Mouse (Mus musculus): ENCODE results near the gene Gm20388.

DNA sequence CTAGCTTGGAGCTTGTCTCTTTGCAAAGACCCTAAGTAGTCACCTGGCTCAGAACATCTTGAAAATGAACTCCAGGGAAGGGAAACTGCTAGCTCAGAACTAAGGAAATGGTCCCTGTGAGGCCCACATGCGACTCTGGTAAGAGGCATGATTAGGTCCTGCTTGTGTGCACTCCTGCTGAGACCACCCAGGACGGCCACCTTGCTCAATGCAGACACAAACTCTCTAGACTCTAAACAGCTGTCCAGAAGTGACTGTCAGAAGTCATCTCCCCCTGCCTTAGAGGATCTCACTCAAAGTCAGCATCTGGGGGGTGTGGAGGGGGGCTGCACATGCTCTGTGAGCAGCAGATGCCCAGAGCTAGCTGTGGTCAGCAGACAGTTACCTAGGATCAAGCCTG, 1093.0 kb downstream of the Gm20388 start:
- TF ChIP-seq TAL1 (IDR thresholded peaks at IDR 0.05; ENCODE audit: low read length) (no peak), GATA1 (IDR thresholded peaks at IDR 0.05; ENCODE audit: low read length) (no peak)

Data from erythroblast, embryonic 14.5 days (primary cell).